Mouse (Mus musculus) T-helper 17 cell (primary cell): Measurements from ENCODE around the gene Pknox2.

ENCODE experiments used
- in situ Hi-C, 2 experiments: fragments of 300-600 bp; cut with MboI, MseI; formaldehyde crosslinking; loops; 1 replicate in 1 of 2; 2 replicates in 1 of 2; pipeline ENCODE4 v1.15.1; 2025; ENCODE audit warnings: high pct_unique_total_duplicates in 2 of 2

Gene Pknox2

GRCm38 (mm10) chr9:36944843-36945242, 202.4 kb downstream of the Pknox2 start:
- in situ Hi-C loops, result no loop called here

DNA sequence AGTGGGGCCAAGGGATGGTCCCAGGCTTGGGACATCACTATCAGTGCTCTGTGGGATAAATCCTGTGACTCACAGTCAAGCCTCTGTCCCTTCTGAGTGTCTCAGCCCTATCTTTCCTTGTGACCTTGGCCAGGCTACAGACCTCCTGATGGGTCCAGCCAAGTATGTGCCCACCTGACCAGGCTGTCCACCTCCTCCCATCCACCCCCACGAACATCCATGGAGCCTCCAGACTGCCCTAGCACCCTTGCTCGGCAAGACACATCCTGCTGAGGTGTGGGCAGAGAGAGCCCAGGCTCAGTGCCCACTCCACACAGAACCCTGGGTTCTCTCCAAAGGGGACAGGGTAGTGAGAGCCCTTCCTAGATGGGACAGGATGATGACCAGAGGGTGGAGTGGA, 204.6 kb downstream of the Pknox2 start:
- in situ Hi-C loops, result no loop called here

- in situ Hi-C loops, result no loop called here
Observed at GRCm38 (mm10) chr9:36942131-36942530, 205.1 kb downstream of the Pknox2 start.

GRCm38 (mm10) chr9:36941565-36941964, 205.6 kb downstream of the Pknox2 start:
- in situ Hi-C loops, result no loop called here

DNA sequence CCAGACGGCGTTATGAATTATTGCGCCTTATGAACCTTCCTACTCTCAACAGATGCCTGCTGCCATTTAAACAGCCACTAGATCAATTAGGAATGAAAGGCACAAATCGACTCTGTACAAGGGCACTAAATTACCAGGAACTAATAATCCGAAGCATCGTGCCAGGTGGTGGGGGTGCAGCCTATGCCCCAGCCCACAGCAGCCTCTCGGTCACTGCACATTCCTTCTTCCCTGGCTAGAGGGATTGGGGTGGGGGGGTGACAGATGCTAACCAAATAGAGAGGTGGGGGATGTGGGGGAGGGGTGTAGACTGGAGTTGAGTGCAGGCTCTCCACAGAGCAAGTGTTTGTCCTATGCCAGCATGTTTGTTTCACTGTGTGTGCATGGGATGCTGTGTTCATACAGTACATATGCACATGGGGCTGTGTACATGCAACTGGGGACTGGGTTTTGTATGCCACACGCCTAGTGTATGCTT, 208.6 kb downstream of the Pknox2 start:
- in situ Hi-C loops, result loop anchor here in 1 of 2 experiments (10.0 kb wide), 1 partner anchor 1626 kb away; no protein-coding TSS in a partner anchor

DNA sequence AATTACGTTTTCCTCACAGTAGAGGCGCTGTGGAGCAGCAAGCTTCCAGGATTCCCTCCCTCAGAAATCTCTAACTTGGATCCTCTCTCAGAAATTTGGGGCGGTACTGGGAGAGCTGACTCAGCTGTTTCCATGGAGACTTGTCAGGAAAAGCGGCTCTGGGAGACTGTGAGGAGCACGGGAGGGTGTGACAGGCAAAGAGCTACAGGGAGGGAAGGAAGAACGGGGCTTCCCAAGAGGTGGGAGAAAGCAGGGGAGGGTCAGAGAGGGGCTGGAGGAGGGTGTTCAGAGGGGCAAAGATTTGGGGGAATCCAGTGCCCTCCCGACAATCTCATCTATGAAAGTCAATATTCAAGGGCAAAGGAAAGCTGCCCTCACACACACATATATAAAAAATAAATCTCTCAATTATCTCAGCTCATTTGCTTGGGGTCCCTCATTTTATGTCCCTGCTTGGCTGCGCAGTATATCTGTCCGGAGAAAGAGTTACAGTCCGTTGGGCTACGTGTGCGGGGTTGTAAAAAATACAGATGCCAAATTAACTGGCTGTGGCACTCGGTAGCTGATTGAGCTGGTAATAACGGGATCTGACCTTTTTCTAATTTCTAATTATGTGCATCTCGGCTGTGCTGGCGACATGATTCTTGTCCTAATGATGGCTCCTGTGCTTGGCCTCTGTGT, 213.3 kb downstream of the Pknox2 start:
- in situ Hi-C loops, result loop anchor here in 1 of 2 experiments (10.0 kb wide), 1 partner anchor 1631 kb away; no protein-coding TSS in a partner anchor

GRCm38 (mm10) chr9:36932950-36933812, 214.0 kb downstream of the Pknox2 start:
- in situ Hi-C loops, result loop anchor here in 1 of 2 experiments (10.0 kb wide), 1 partner anchor 1632 kb away; no protein-coding TSS in a partner anchor

DNA sequence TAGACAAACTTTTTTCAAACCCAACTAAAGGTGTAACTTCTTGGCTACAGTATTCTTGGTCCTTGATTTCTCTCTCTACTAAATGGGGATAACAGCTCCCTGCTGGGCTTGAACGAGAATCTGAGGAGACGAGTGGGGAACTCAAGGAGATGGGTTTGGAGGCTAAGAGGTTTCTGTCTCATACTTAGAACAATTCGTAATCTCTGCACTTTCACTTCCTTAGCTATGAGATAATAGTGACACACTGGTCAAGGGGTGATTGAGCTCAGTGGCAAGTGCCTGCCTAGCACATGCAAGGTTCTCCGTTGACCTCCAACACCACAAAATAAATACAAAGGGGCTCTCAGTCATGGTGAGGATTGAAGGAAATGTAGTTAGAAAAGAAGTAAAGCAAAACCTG, 215.6 kb downstream of the Pknox2 start:
- in situ Hi-C loops, result loop anchor here in 1 of 2 experiments (10.0 kb wide), 1 partner anchor 1633 kb away; no protein-coding TSS in a partner anchor

DNA sequence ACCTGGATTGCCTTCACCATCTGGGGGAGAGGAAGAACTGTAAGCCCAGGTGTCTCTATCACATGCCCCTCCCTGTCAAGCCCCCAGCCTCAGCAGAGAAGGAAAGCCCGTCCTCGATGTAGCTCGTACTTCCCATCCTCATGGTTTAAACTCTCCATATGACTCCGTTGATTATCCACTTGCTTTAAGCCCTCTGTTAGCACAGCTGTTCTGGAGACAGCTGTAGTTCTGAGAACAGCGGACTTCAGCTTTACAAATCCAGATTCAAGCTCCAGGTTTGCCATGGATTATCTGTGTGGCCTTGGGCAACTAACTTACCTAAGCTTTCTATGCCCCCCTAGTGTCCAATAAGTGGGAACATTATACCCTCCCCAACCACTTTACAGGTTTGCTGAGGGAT, 223.5 kb downstream of the Pknox2 start:
- in situ Hi-C loops, result no loop called here

DNA sequence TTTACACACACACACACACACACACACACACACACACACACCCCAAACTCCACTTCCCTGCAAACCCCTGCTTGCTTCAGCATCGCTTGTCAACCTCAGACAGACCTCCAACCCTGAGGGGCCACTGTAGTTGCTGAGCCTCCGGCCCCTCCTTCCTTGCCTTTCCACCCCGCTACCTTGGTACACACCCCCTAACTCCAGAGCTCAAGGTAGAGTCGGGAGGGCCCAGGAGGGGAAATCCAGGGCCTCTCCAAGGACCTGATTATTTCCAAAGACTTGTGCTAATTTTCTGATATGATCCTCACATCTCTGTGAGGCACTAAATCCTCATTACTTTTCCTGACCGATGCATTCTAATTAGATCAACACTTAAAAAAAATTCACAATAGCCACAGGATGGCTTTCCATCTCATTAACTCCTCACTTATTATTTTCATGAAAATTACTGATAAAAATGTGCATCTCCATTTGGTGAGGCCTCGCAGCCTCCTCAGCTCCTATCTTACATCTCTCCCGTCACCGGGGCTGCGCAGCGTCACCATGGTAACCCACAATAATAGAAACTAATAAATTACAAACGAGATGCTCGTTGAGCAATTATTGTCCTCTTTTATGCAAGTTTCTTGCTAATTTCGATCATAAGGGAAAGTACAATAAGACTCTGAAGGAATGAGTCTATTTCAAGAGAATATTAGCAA, 225.3 kb downstream of the Pknox2 start:
- in situ Hi-C loops, result no loop called here

DNA sequence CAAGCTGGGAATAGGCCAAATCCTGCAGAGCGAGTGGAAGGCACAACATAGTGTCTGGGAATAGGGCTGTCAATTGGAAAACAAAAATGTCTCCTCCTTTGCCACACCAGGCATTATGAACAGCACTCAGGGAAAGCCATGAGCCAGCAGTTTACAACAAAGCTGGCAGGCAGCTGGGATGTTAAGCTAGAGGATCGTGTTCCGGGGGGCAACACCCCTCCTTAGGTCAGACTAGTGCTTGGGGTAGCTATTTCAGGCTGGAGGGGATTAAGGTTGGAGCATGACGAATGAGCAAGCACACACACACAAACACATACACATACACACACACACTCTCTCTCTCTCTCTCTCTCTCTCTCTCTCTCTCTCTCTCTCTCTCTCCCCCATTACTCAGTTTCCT, 227.7 kb downstream of the Pknox2 start:
- in situ Hi-C loops, result no loop called here

GRCm38 (mm10) chr9:36918582-36918981, 228.6 kb downstream of the Pknox2 start:
- in situ Hi-C loops, result no loop called here

GRCm38 (mm10) chr9:36916915-36917314, 230.3 kb downstream of the Pknox2 start:
- in situ Hi-C loops, result no loop called here

- in situ Hi-C loops, result no loop called here
Observed at GRCm38 (mm10) chr9:36916362-36916761, 230.8 kb downstream of the Pknox2 start.

GRCm38 (mm10) chr9:36905452-36905851, 241.8 kb downstream of the Pknox2 start:
- in situ Hi-C loops, result no loop called here

GRCm38 (mm10) chr9:36900464-36900863, 246.7 kb downstream of the Pknox2 start:
- in situ Hi-C loops, result no loop called here

DNA sequence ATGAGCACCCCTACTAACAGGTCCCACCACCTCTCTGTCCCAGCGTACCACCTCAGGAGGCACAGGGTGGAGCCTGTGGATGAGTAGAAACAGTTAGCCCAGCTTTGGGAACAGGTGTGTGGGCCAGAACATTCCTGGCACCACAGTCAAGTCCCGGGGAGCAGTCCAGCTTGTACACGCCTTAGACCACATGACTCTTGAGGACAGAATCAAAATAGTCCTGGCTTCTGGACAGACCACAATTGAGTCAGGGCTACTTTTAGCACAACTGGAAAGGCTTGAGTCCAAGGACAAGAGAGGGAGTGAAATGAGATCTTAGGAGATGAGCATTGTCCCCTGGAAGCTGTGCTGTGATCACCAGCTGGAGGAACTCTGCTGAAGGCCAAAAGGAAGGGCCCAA, 248.6 kb downstream of the Pknox2 start:
- in situ Hi-C loops, result loop anchor here in 1 of 2 experiments (25.0 kb wide), 1 partner anchor 436 kb away; no protein-coding TSS in a partner anchor

GRCm38 (mm10) chr9:36895009-36895693, 252.1 kb downstream of the Pknox2 start:
- in situ Hi-C loops, result loop anchor here in 1 of 2 experiments (25.0 kb wide), 1 partner anchor 433 kb away; no protein-coding TSS in a partner anchor

DNA sequence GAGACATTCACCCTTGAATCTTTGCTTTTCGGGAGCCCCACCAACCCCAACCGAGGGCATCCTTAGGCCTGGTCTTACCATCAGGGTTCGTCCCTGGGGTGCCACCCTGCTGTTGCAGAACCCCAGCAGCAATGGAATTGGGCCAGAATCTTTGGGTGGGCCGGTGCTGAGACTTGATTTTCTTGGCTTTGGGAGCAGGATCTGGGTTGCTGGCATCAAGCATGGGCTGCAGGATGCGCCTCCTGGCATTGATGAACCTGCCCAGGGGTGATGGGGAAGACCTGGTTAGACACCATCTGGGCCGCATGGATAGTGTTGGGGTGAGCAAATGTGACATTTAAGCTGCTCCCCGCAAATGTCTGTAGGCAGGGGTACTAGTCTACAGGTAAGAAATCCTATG, 253.0 kb downstream of the Pknox2 start:
- in situ Hi-C loops, result loop anchor here in 1 of 2 experiments (25.0 kb wide), 1 partner anchor 432 kb away; no protein-coding TSS in a partner anchor

- in situ Hi-C loops, result loop anchor here in 1 of 2 experiments (25.0 kb wide), 1 partner anchor 431 kb away; no protein-coding TSS in a partner anchor
Observed at GRCm38 (mm10) chr9:36893413-36893990, 253.7 kb downstream of the Pknox2 start.
